ENCODE assay signal across 9 mouse cellular contexts in the genomic region with DNA sequence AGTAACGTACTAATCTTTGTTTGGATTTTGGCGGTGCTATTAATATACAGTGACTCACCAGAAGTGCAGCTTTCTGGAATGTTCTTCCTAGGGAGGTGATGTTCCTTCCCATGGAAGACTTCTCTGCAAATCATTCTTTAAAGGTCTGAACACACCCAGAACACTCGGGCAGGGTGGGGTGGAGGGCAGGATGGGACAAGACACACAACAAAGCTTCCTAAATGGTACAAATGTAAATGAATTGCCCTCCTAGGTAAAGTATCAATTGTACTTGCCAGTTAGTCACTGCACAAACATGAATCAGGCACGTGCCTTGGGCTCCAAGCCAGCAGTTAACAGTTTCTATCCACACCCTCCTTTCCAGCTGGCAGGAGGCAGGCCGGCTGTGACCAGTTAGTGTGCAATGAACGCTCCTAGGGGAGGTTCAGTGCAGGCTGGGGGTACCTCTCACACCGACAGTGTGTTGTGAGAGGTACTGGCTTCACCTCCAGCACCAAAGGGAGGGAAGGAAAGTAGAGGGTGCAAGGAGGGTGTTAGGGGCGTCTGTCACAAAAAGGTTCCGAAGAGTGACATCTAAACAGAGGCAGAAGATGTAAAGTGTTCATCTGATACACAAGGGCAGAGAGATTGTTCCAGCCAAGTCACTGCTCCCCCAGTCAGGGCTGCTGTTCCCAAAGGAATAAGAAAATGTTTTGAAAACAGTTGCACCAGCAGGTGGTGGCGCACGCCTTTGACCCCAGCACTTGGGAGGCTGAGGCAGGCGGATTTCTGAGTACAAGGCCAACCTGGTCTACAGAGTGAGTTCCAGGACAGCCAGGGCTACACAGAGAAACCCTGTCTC. TPM values are rescaled to one million over a fixed set of nuclear protein-coding genes. Genes with fewer than 3 reads are reported as not detected.
DNase-seq lines count a peak whose midpoint lies in the region; ATAC-seq and TF ChIP-seq lines count a peak whose summit lies in the region.
"Had no signal": no experiment of that assay in that cellular context is flagged by ENCODE, and none has a peak within 500 bp of the region (broad histone marks: within the 10 kb centered on the region; RNA-seq: fewer than 3 reads in every experiment).

No protein-coding gene starts in this region.

- no peak overlapping the region for H3K4me3 ChIP-seq in midbrain, postnatal 0 days (ENCODE audit: low read depth, low read length)
- no peak overlapping the region for H3K4me3 ChIP-seq in midbrain, embryonic 15.5 days
- H3K4me3 ChIP-seq in embryonic facial prominence, embryonic 14.5 days (ENCODE audit: low read depth, low read length) = no peak overlapping the region
- H3K4me3 ChIP-seq in midbrain, embryonic 11.5 days (ENCODE audit: low read depth, low read length) = no peak overlapping the region

- 76% methylated on average over 12 of the region's 12 CpGs for WGBS in midbrain, postnatal 0 days
- 82% methylated on average over 12 of the region's 12 CpGs for WGBS in midbrain, embryonic 15.5 days
- 53% methylated on average over 12 of the region's 12 CpGs for WGBS in embryonic facial prominence, embryonic 14.5 days
- WGBS in midbrain, embryonic 11.5 days = 84% methylated on average over 12 of the region's 12 CpGs

- no peak overlapping the region for H3K27ac ChIP-seq in midbrain, postnatal 0 days (ENCODE audit: low read depth, low read length)
- H3K27ac ChIP-seq in midbrain, embryonic 15.5 days = no peak overlapping the region
- no peak overlapping the region for H3K27ac ChIP-seq in embryonic facial prominence, embryonic 14.5 days (replicated peaks; ENCODE audit: low read depth, low read length)
- no peak overlapping the region for H3K27ac ChIP-seq in midbrain, embryonic 11.5 days (ENCODE audit: low read depth, low read length)

- TF ChIP-seq CTCF in midbrain, postnatal 0 days (IDR thresholded peaks at IDR 0.05) = no peak

- peaks cover 30% of the 10 kb centered on the region for H3K36me3 ChIP-seq in midbrain, postnatal 0 days (ENCODE audit: insufficient read depth, low read length)
- H3K36me3 ChIP-seq in midbrain, embryonic 15.5 days (replicated peaks) = peaks cover 36% of the 10 kb centered on the region
- H3K36me3 ChIP-seq in embryonic facial prominence, embryonic 14.5 days (ENCODE audit: control insufficient read depth, insufficient read depth, low read length) = peaks cover 38% of the 10 kb centered on the region
- H3K36me3 ChIP-seq in midbrain, embryonic 11.5 days (ENCODE audit: control insufficient read depth, insufficient read depth, low read length) = peaks cover 24% of the 10 kb centered on the region

- H3K4me2 ChIP-seq in midbrain, postnatal 0 days (ENCODE audit: low read depth, low read length, poor library complexity, severe bottlenecking) = no peak overlapping the region
- H3K4me2 ChIP-seq in midbrain, embryonic 15.5 days = no peak overlapping the region
- H3K4me2 ChIP-seq in embryonic facial prominence, embryonic 14.5 days (ENCODE audit: low read depth, low read length) = no peak overlapping the region
- no peak overlapping the region for H3K4me2 ChIP-seq in midbrain, embryonic 11.5 days

- H3K27me3 ChIP-seq in midbrain, postnatal 0 days (ENCODE audit: insufficient read depth, low read length) = no peaks in the 10 kb centered on the region
- no peaks in the 10 kb centered on the region for H3K27me3 ChIP-seq in midbrain, embryonic 15.5 days (replicated peaks)
- H3K27me3 ChIP-seq in embryonic facial prominence, embryonic 14.5 days (replicated peaks; ENCODE audit: control insufficient read depth, insufficient read depth, low read length) = no peaks in the 10 kb centered on the region
- no peaks in the 10 kb centered on the region for H3K27me3 ChIP-seq in midbrain, embryonic 11.5 days (ENCODE audit: control insufficient read depth, insufficient read depth, low read length)

- no peak for ATAC-seq in midbrain, postnatal 0 days (ENCODE audit: low FRiP score)
- no peak for ATAC-seq in midbrain, embryonic 15.5 days (replicated peaks)
- ATAC-seq in embryonic facial prominence, embryonic 14.5 days (ENCODE audit: low read depth) = peak; percentile 72
- no peak for ATAC-seq in midbrain, embryonic 11.5 days (ENCODE audit: low FRiP score)

- no peaks in the 10 kb centered on the region for H3K4me1 ChIP-seq in midbrain, postnatal 0 days (ENCODE audit: insufficient read depth, low read length)
- no peaks in the 10 kb centered on the region for H3K4me1 ChIP-seq in midbrain, embryonic 15.5 days
- H3K4me1 ChIP-seq in embryonic facial prominence, embryonic 14.5 days (ENCODE audit: control insufficient read depth, insufficient read depth, low read length) = no peaks in the 10 kb centered on the region
- no peaks in the 10 kb centered on the region for H3K4me1 ChIP-seq in midbrain, embryonic 11.5 days (ENCODE audit: control insufficient read depth, insufficient read depth, low read length)

- H3K9me3 ChIP-seq in midbrain, postnatal 0 days (ENCODE audit: low read length) = no peaks in the 10 kb centered on the region
- no peaks in the 10 kb centered on the region for H3K9me3 ChIP-seq in midbrain, embryonic 15.5 days
- no peaks in the 10 kb centered on the region for H3K9me3 ChIP-seq in embryonic facial prominence, embryonic 14.5 days (ENCODE audit: control insufficient read depth, low read length)
- no peaks in the 10 kb centered on the region for H3K9me3 ChIP-seq in midbrain, embryonic 11.5 days (ENCODE audit: control insufficient read depth, low read length)

- intact Hi-C loops in heart, postnatal 25 days (cut with DNase I) = no loop called here
- intact Hi-C loops in left cerebral cortex, postnatal 14 days (cut with DNase I) = no loop called here

- peak; percentile 25 for DNase-seq in midbrain, postnatal 0 days (ENCODE audit: low spot score)
- DNase-seq in embryonic facial prominence, embryonic 14.5 days (ENCODE audit: low spot score) = peak; percentile 90
- peak; percentile 22 for DNase-seq in heart, postnatal 25 days (ENCODE audit: low spot score)
- DNase-seq in left cerebral cortex, postnatal 14 days (ENCODE audit: low spot score in 2 of 2) = peak; percentile 69 to 86
- DNase-seq in right cerebral cortex, postnatal 10 days (ENCODE audit: low spot score in 2 of 2) = peak; percentile 78 to 79
- DNase-seq in thymus, postnatal 4 days = no peak
- DNase-seq in midbrain, embryonic 11.5 days (ENCODE audit: low spot score, missing footprints) = no peak

- H3K9ac ChIP-seq in midbrain, postnatal 0 days (replicated peaks; ENCODE audit: low read length, poor library complexity, severe bottlenecking) = no peak overlapping the region
- no peak overlapping the region for H3K9ac ChIP-seq in midbrain, embryonic 15.5 days
- H3K9ac ChIP-seq in embryonic facial prominence, embryonic 14.5 days (ENCODE audit: low read depth, low read length) = no peak overlapping the region
- H3K9ac ChIP-seq in midbrain, embryonic 11.5 days (ENCODE audit: low read length) = no peak overlapping the region

RNA-seq across cellular contexts. Expression of gene 1700001K19Rik, which starts 5.7 kb away (rescaled TPM):
- total RNA-seq in midbrain, postnatal 0 days (2014; rRNA removed) = not detected in 2 replicates
- polyA plus RNA-seq in midbrain, postnatal 0 days (2015; fragmentation: Nextera tagmentation; extraction: Ambion mirVana) = 0.17 TPM in 1 of 2 replicates, not detected in the other
- 0.31 TPM in 1 of 2 replicates, not detected in the other for polyA plus RNA-seq in midbrain, embryonic 15.5 days (2015; fragmentation: Nextera tagmentation; extraction: Ambion mirVana)
- not detected in 2 replicates for polyA plus RNA-seq in embryonic facial prominence, embryonic 14.5 days (2014; fragmentation: Nextera tagmentation; extraction: Ambion mirVana)
- total RNA-seq in heart, postnatal 25 days (2021) = not detected
- not detected for total RNA-seq in left cerebral cortex, postnatal 14 days (2021)
- 0.14 and 0.34 TPM in 2 replicates for polyA plus RNA-seq in midbrain, embryonic 11.5 days (2014; fragmentation: Nextera tagmentation; extraction: Ambion mirVana)
- polyA plus RNA-seq: cortical plate, adult 2 months had no signal

RNA-seq across cellular contexts. Expression of gene Hsp90aa1, which starts 14.4 kb away (rescaled TPM):
- total RNA-seq in midbrain, postnatal 0 days (2014; rRNA removed) = 567 and 693 TPM in 2 replicates
- 1,476 and 1,620 TPM in 2 replicates for polyA plus RNA-seq in midbrain, postnatal 0 days (2015; fragmentation: Nextera tagmentation; extraction: Ambion mirVana)
- polyA plus RNA-seq in midbrain, embryonic 15.5 days (2015; fragmentation: Nextera tagmentation; extraction: Ambion mirVana) = 1,449 and 1,477 TPM in 2 replicates
- 763 and 873 TPM in 2 replicates for polyA plus RNA-seq in embryonic facial prominence, embryonic 14.5 days (2014; fragmentation: Nextera tagmentation; extraction: Ambion mirVana)
- total RNA-seq in heart, postnatal 25 days (2021) = 100 to 1,000 TPM; 136 to 207 TPM
- total RNA-seq in left cerebral cortex, postnatal 14 days (2021) = 100 to 1,000 TPM; 953 to 962 TPM
- polyA plus RNA-seq in midbrain, embryonic 11.5 days (2014; fragmentation: Nextera tagmentation; extraction: Ambion mirVana) = 1,541 and 1,584 TPM in 2 replicates

RNA-seq across cellular contexts. Expression of gene Wdr20, which starts 49.6 kb away (rescaled TPM):
- total RNA-seq in midbrain, postnatal 0 days (2014; rRNA removed) = 33.8 and 38.7 TPM in 2 replicates
- 16.0 and 16.2 TPM in 2 replicates for polyA plus RNA-seq in midbrain, postnatal 0 days (2015; fragmentation: Nextera tagmentation; extraction: Ambion mirVana)
- 25.5 and 26.8 TPM in 2 replicates for polyA plus RNA-seq in midbrain, embryonic 15.5 days (2015; fragmentation: Nextera tagmentation; extraction: Ambion mirVana)
- 18.3 and 21.1 TPM in 2 replicates for polyA plus RNA-seq in embryonic facial prominence, embryonic 14.5 days (2014; fragmentation: Nextera tagmentation; extraction: Ambion mirVana)
- total RNA-seq in heart, postnatal 25 days (2021) = 10 to 100 TPM; 27.9 to 28.6 TPM
- 10 to 100 TPM; 37.5 to 41.7 TPM for total RNA-seq in left cerebral cortex, postnatal 14 days (2021)
- polyA plus RNA-seq in midbrain, embryonic 11.5 days (2014; fragmentation: Nextera tagmentation; extraction: Ambion mirVana) = 22.9 and 24.7 TPM in 2 replicates

Comparison
In these comparisons a context has a peak if more than half of its experiments do, and no peak if none do; other contexts are left out.
1. DNase-seq: peak in midbrain, postnatal 0 days (single experiment), embryonic facial prominence, embryonic 14.5 days (single experiment), heart, postnatal 25 days (single experiment), left cerebral cortex, postnatal 14 days (2 of 2) and right cerebral cortex, postnatal 10 days (2 of 2); none in thymus, postnatal 4 days (single experiment) and midbrain, embryonic 11.5 days (single experiment).